Mouse (Mus musculus): ENCODE data around the gene Aoc2. TPM values are rescaled to one million over a fixed set of nuclear protein-coding genes. Genes with fewer than 3 reads are reported as not detected.
"Not testable (repeated sequence)": the region's sequence is repeated elsewhere in the genome, so short reads cannot be mapped to it uniquely, and the experiment has no call there.

The Aoc2 gene
- polyA plus RNA-seq, 1 experiment from 2014 or later = 2.1 TPM

GRCm38 (mm10) chr11:101326147-101326546 is 1.3 kb downstream of the Aoc2 start:
- WGBS = 90% methylated on average over 11 of the region's 11 CpGs
- H3K27ac ChIP-seq = no peak overlapping the region
- 0 out of 2 replicates have a peak, but pooled peaks cover 3% of the 10 kb centered on the region for H3K4me1 ChIP-seq
- no peak overlapping the region for H3K4me3 ChIP-seq
- no peaks in the 10 kb centered on the region for H3K9me3 ChIP-seq
- no peak for DNase-seq (ENCODE audit: extremely low spot score, low spot score)
- H3K36me3 ChIP-seq (replicated peaks) = peaks cover 65% of the 10 kb centered on the region
- H3K27me3 ChIP-seq (ENCODE audit: poor library complexity, severe bottlenecking) = no peaks in the 10 kb centered on the region

GRCm38 (mm10) chr11:101327311-101327710 is 2.4 kb downstream of the Aoc2 start:
- Histone ChIP-seq H3K4me1 (0 out of 2 replicates have a peak, but pooled peaks cover 3% of the 10 kb centered on the region), H3K27ac (no peak overlapping the region), H3K27me3 (ENCODE audit: poor library complexity, severe bottlenecking) (no peaks in the 10 kb centered on the region), H3K9me3 (no peaks in the 10 kb centered on the region), H3K4me3 (no peak overlapping the region), H3K36me3 (replicated peaks) (peaks cover 53% of the 10 kb centered on the region)
- WGBS = 56% methylated on average over 3 of the region's 3 CpGs
- no peak for DNase-seq (ENCODE audit: extremely low spot score, low spot score)

GRCm38 (mm10) chr11:101328941-101329635 is 4.2 kb downstream of the Aoc2 start:
- Histone ChIP-seq H3K27me3 (ENCODE audit: poor library complexity, severe bottlenecking) (no peaks in the 10 kb centered on the region), H3K4me1 (peaks cover 12% of the 10 kb centered on the region), H3K27ac (no peak overlapping the region), H3K36me3 (replicated peaks) (peaks cover 35% of the 10 kb centered on the region), H3K9me3 (no peaks in the 10 kb centered on the region), H3K4me3 (no peak overlapping the region)
- WGBS = 85% methylated on average over 6 of the region's 6 CpGs
- no peak for DNase-seq (ENCODE audit: extremely low spot score, low spot score)

GRCm38 (mm10) chr11:101330371-101330924 is 5.6 kb downstream of the Aoc2 start, which contains the start of gene Aoc3:
TSS of gene Aoc3 (plus strand) at chr11:101330605.
- Histone ChIP-seq H3K27ac (0 out of 2 replicates have a peak within 1 kb of the TSS, but pooled peaks have one; percentile 1), H3K27me3 (ENCODE audit: poor library complexity, severe bottlenecking) (no peaks in the 10 kb centered on the region), H3K9me3 (no peaks in the 10 kb centered on the region), H3K4me1 (peaks cover 20% of the 10 kb centered on the region), H3K36me3 (replicated peaks) (peaks cover 22% of the 10 kb centered on the region), H3K4me3 (no peak within 1 kb of the TSS)
- WGBS = 82% methylated on average over 7 of the region's 7 CpGs
- DNase-seq (ENCODE audit: extremely low spot score, low spot score) = no peak

GRCm38 (mm10) chr11:101330961-101331360 is 6.1 kb downstream of the Aoc2 start:
- Histone ChIP-seq H3K4me1 (peaks cover 23% of the 10 kb centered on the region), H3K36me3 (replicated peaks) (peaks cover 17% of the 10 kb centered on the region), H3K27ac (0 out of 2 replicates have a peak overlapping the region, but pooled peaks have one; percentile 1)
- not testable (repeated sequence) for H3K27me3 ChIP-seq (ENCODE audit: poor library complexity, severe bottlenecking); DNase-seq (ENCODE audit: extremely low spot score, low spot score); H3K9me3 ChIP-seq; H3K4me3 ChIP-seq
- 88% methylated on average over 6 of the region's 6 CpGs for WGBS

GRCm38 (mm10) chr11:101332537-101332936 is 7.7 kb downstream of the Aoc2 start:
- Histone ChIP-seq H3K9me3 (no peaks in the 10 kb centered on the region), H3K4me1 (peaks cover 28% of the 10 kb centered on the region), H3K27ac (no peak overlapping the region), H3K36me3 (replicated peaks) (peaks cover 8% of the 10 kb centered on the region), H3K4me3 (no peak overlapping the region), H3K27me3 (ENCODE audit: poor library complexity, severe bottlenecking) (no peaks in the 10 kb centered on the region)
- no peak for DNase-seq (ENCODE audit: extremely low spot score, low spot score)
- 96% methylated on average over 3 of the region's 3 CpGs for WGBS

GRCm38 (mm10) chr11:101334023-101334422 is 9.2 kb downstream of the Aoc2 start:
- no peaks in the 10 kb centered on the region for H3K27me3 ChIP-seq (ENCODE audit: poor library complexity, severe bottlenecking)
- no peak for DNase-seq (ENCODE audit: extremely low spot score, low spot score)
- H3K4me1 ChIP-seq = peaks cover 42% of the 10 kb centered on the region
- peak overlapping the region; percentile 69 for H3K27ac ChIP-seq
- H3K4me3 ChIP-seq = no peak overlapping the region
- H3K36me3 ChIP-seq (replicated peaks) = peaks cover 3% of the 10 kb centered on the region
- H3K9me3 ChIP-seq = no peaks in the 10 kb centered on the region
- 25% methylated on average over 10 of the region's 10 CpGs for WGBS

GRCm38 (mm10) chr11:101334516-101334915 is 9.7 kb downstream of the Aoc2 start:
- Histone ChIP-seq H3K36me3 (replicated peaks) (no peaks in the 10 kb centered on the region), H3K27ac (peak overlapping the region; percentile 69)
- WGBS = 5% methylated on average over 6 of the region's 6 CpGs

GRCm38 (mm10) chr11:101335685-101336084 is 10.8 kb downstream of the Aoc2 start:
- no peak for DNase-seq (ENCODE audit: extremely low spot score, low spot score)
- H3K27ac ChIP-seq = no peak overlapping the region
- no peaks in the 10 kb centered on the region for H3K9me3 ChIP-seq
- no peaks in the 10 kb centered on the region for H3K27me3 ChIP-seq (ENCODE audit: poor library complexity, severe bottlenecking)
- H3K4me3 ChIP-seq = no peak overlapping the region
- H3K4me1 ChIP-seq = peaks cover 41% of the 10 kb centered on the region
- H3K36me3 ChIP-seq (replicated peaks) = no peaks in the 10 kb centered on the region
- WGBS = 85% methylated on average over 9 of the region's 9 CpGs

More at GRCm38 (mm10) chr11:101334516-101334915, 9.7 kb downstream of the Aoc2 start:
- Histone ChIP-seq H3K27me3 (ENCODE audit: poor library complexity, severe bottlenecking) (no peaks in the 10 kb centered on the region), H3K9me3 (no peaks in the 10 kb centered on the region), H3K4me3 (no peak overlapping the region), H3K4me1 (peaks cover 42% of the 10 kb centered on the region)
- DNase-seq (ENCODE audit: extremely low spot score, low spot score) = peak; percentile 51

GRCm38 (mm10) chr11:101338123-101338760 is 13.4 kb downstream of the Aoc2 start:
- Histone ChIP-seq H3K27me3 (ENCODE audit: poor library complexity, severe bottlenecking) (no peaks in the 10 kb centered on the region), H3K27ac (peak overlapping the region; percentile 74), H3K36me3 (replicated peaks) (no peaks in the 10 kb centered on the region), H3K9me3 (no peaks in the 10 kb centered on the region), H3K4me3 (peak overlapping the region; percentile 44), H3K4me1 (peaks cover 39% of the 10 kb centered on the region)
- 3% methylated on average over 9 of the region's 9 CpGs for WGBS
- DNase-seq (ENCODE audit: extremely low spot score, low spot score) = peak; percentile 63

- no peak for DNase-seq (ENCODE audit: extremely low spot score, low spot score)
- 77% methylated on average over 10 of the region's 10 CpGs for WGBS
- Histone ChIP-seq H3K9me3 (peaks cover 5% of the 10 kb centered on the region; the same call in 1 of the 2 replicates), H3K36me3 (replicated peaks) (no peaks in the 10 kb centered on the region), H3K27me3 (ENCODE audit: poor library complexity, severe bottlenecking) (no peaks in the 10 kb centered on the region), H3K27ac (no peak overlapping the region), H3K4me3 (no peak overlapping the region), H3K4me1 (peaks cover 7% of the 10 kb centered on the region; the same call in 1 of the 2 replicates)
Measured at GRCm38 (mm10) chr11:101347083-101347775, 22.4 kb downstream of the Aoc2 start.

GRCm38 (mm10) chr11:101348774-101349173 is 23.9 kb downstream of the Aoc2 start:
- Histone ChIP-seq H3K36me3 (replicated peaks) (no peaks in the 10 kb centered on the region), H3K9me3 (peaks cover 5% of the 10 kb centered on the region; the same call in 1 of the 2 replicates), H3K4me1 (peaks cover 13% of the 10 kb centered on the region; the same call in 1 of the 2 replicates), H3K27me3 (ENCODE audit: poor library complexity, severe bottlenecking) (no peaks in the 10 kb centered on the region), H3K27ac (no peak overlapping the region), H3K4me3 (no peak overlapping the region)
- DNase-seq (ENCODE audit: extremely low spot score, low spot score) = no peak
- WGBS = 79% methylated on average over 7 of the region's 7 CpGs
